Mouse (Mus musculus) WW6 (cell line): ENCODE measurements around the gene Slit3.
A peak's percentile ranks its signal among the peaks of the same experiment; 100 is the strongest.

Experiments
- DNase-seq: peaks from one replicate; pipeline ENCODE4 v3.0.0-alpha.2; 2013; ENCODE audit warnings: low read depth, low spot score

The Slit3 gene

GRCm38 (mm10) chr11:35571910-35572309, 450.9 kb downstream of the Slit3 start:
- no peak for DNase-seq

- DNase-seq, result no peak
Measured at GRCm38 (mm10) chr11:35578796-35579195, 457.8 kb downstream of the Slit3 start.

- DNase-seq, result no peak
Measured at GRCm38 (mm10) chr11:35582591-35582990, 461.6 kb downstream of the Slit3 start.

GRCm38 (mm10) chr11:35583633-35584032, 462.6 kb downstream of the Slit3 start:
- DNase-seq, result no peak

- DNase-seq, result no peak
Measured at GRCm38 (mm10) chr11:35587174-35587959, 466.3 kb downstream of the Slit3 start.

- DNase-seq, result no peak
Measured at GRCm38 (mm10) chr11:35589892-35590291, 468.9 kb downstream of the Slit3 start.

- no peak for DNase-seq
Measured at GRCm38 (mm10) chr11:35593146-35594034, 472.4 kb downstream of the Slit3 start.

- DNase-seq, result no peak
Measured at GRCm38 (mm10) chr11:35596064-35596463, 475.0 kb downstream of the Slit3 start.

- no peak for DNase-seq
Measured at GRCm38 (mm10) chr11:35597882-35598281, 476.9 kb downstream of the Slit3 start.

GRCm38 (mm10) chr11:35598732-35599131, 477.7 kb downstream of the Slit3 start:
- no peak for DNase-seq

- no peak for DNase-seq
Measured at GRCm38 (mm10) chr11:35601652-35602240, 480.7 kb downstream of the Slit3 start.

- DNase-seq, result no peak
Measured at GRCm38 (mm10) chr11:35602586-35602985, 481.6 kb downstream of the Slit3 start.

GRCm38 (mm10) chr11:35603946-35604345, 482.9 kb downstream of the Slit3 start:
- peak; percentile 9 for DNase-seq

- DNase-seq, result no peak
Measured at GRCm38 (mm10) chr11:35604848-35605790, 484.1 kb downstream of the Slit3 start.

- DNase-seq, result no peak
Measured at GRCm38 (mm10) chr11:35607191-35607590, 486.2 kb downstream of the Slit3 start.

- no peak for DNase-seq
Measured at GRCm38 (mm10) chr11:35608794-35609193, 487.8 kb downstream of the Slit3 start.

- no peak for DNase-seq
Measured at GRCm38 (mm10) chr11:35612262-35612896, 491.4 kb downstream of the Slit3 start.

- no peak for DNase-seq
Measured at GRCm38 (mm10) chr11:35614530-35614929, 493.5 kb downstream of the Slit3 start.

GRCm38 (mm10) chr11:35619421-35619820, 498.4 kb downstream of the Slit3 start:
- DNase-seq, result no peak

GRCm38 (mm10) chr11:35622736-35623135, 501.7 kb downstream of the Slit3 start:
- DNase-seq, result no peak
